Mouse (Mus musculus) cerebellum, adult 8-10 months (tissue): ENCODE data around the gene Idh2.

Experiments used
- DNase-seq: peaks from one replicate; pipeline ENCODE4 v3.0.0; 2022

Gene Idh2

DNA sequence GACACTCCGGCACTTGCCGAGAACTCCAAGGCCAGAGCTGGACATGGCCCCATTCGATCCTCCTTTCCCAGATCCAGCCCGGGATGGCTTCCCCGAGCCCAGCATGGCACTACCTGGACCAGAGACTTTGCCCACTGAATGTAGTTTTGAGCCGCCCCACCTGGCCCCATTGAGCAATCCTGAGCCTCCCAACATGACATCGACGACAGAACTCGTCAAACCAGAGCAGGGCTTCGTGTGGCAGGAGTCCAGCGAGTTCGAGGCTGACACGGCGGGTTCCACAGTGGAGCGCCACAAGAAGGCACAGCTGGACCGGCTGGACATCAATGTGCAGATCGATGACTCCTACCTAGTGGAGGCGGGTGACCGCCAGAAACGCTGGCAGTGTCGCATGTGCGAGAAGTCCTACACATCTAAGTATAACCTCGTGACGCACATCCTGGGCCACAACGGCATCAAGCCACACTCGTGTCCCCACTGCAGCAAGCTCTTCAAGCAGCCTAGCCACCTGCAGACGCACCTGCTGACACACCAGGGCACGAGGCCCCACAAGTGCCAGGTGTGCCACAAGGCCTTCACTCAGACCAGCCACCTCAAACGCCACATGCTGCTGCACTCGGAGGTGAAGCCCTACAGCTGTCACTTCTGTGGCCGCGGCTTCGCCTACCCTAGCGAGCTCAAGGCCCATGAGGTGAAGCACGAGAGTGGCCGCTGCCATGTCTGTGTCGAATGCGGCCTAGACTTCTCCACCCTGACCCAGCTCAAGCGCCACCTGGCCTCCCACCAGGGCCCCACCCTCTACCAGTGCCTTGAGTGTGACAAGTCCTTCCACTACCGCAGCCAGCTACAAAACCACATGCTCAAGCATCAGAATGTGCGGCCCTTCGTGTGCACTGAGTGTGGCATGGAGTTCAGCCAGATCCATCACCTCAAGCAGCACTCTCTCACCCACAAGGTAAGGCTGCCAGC, 33.3 kb downstream of the Idh2 start:
- no peak for DNase-seq

DNA sequence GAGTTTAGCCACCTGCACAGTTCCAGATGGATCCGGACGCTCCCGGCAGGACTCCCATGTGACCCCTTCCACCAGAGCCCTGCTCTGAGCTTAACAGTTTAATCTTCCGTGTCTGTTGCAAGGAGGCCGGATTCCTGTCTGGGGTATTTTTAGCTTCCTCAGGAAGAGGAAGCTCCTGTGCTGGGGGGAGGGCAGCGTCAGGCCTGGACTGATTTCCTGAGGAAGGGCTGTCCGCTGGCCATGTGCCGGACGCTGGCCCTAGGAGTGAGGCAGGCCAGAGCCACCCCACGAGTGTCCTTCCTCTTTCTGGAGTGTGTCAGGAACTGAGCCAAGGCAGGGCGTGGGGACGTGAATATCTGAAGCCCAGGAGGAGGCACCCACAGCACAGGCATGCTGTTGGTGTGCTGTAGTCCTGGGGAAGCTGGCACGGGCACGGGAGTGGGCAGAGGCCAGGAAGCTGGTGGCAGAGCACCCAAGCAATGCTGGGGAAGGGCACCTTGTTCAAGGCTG, 36.3 kb downstream of the Idh2 start:
- DNase-seq, result peak; percentile 82

DNA sequence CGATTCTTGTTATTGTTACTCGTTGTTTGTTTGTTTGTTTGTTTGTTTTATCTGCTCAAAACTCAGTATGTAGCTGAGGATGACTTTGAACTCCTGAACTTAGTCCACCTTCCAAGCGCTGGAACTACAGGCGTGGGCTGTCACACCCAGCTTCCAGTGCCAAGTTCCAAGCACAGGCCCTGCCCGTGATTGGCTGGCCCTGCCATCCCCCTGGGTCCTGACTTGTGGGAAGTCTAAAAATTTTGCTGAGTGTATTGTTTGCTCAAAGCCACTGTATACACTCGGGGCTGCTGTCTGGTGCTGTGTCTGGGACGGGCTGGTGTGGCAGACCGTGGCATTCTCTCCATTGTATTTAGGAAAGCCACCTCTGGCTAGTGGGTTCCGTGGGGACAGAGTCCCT, 37.4 kb downstream of the Idh2 start:
- DNase-seq, result no peak

DNA sequence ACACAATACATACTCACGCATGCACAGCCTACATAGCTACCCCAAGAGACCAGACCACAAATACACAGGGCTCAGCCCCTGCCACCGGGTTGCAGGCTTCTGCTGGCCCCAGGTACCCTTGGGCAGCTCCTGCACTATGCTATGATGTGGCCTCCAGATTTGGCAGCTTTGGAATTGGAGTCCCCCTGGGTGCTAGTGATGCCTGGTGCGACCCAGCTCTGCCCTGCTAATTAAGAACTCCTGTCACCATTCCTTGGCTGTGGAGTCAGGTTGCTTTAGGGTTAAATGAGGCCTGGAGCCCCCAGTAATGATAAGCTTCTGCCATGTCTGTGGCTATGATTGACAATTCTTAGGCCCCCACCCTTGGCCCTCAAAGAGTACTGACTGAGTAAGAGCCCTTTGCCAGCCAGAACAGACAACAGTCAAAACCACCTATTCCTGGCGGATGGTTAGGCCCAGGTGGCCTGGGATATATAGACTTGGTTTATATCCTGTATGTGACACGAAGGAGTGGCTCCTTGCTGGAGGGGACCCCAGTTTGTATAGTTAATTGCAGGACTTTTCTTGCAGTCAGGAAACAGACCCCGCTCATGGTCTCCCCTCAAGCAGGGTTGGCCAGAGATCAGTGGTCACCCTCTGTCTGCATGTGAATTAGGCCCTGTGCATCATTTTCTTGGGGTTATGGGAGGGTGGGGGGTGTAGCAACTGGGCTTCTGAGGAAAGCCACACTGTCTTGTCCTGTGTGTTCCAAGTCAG, 38.1 kb downstream of the Idh2 start:
- no peak for DNase-seq

DNA sequence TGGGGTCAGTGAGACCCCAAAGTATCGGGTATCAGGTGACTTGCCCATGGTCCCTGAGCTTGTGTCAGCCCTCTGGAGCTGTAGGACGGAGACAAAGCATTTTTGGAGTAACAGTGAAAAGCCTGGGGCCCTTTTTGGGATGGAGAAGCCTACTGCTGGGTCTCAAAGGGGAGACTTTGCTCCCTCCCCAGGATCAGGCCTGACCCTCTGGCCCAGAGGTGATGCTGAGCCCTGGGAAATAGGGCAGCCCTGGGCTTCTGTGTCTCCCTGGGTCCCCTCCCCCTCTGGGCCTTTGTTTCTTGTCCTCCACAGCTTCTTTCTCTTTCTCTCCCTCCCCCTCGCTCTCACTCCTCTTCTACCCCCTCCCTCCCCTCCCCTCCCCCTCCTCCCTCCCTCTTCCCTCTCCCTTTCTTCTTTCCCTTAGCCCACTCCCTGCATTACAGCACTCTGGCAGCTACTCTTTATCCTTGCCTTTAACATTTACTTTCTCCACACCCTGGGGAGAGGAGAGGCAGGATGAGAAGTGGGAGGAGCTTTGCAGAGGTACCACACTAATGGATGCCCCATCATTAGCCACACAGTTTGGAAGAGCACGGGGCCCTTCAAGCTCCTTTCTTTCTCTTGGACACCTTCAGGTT, 39.1 kb downstream of the Idh2 start:
- no peak for DNase-seq

DNA sequence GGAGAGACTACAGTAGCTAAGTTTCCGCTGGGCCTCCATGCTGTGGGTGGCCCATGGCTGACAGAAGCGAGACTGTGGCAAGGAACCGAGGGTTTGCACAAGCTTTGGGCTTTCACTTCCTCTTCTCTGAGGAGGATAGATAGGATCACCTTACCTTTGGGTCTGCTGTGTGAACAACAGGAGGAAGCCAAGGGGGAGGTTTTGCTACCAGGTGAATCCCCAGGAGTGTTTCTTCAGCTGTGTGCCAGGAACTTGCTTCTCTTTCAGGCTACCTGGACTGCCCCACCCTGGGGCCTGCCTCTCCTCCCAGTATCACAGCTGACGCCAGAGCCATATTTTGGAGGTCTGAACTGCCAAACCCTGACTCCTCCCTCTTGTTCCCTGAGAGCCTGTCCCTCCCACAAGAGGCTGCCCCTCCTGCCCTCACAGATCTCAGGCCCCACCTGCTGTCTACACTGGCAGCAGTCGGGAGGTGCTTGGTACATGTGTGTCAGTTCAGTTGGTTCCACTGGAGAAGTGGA, 40.2 kb downstream of the Idh2 start:
- DNase-seq, result no peak

DNA sequence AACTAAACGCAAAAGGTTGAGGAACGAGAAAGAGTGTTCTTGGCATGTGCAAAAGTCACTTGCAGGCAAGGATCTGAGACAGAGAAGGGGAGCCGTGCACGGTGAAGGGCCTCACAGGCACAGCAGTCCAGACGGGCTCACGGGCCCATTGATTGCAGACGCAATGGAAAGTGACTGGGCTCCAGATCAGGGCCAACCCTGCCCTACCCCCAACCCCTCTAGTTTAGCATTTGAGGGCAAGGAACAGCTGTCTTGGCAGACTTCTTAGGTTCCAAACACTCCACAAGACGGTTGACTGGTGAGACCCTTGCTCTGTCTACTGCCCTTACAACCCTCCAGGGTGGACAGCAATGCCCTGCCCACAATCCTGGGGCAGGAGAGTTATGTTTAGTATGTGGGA, 41.7 kb downstream of the Idh2 start:
- no peak for DNase-seq

DNA sequence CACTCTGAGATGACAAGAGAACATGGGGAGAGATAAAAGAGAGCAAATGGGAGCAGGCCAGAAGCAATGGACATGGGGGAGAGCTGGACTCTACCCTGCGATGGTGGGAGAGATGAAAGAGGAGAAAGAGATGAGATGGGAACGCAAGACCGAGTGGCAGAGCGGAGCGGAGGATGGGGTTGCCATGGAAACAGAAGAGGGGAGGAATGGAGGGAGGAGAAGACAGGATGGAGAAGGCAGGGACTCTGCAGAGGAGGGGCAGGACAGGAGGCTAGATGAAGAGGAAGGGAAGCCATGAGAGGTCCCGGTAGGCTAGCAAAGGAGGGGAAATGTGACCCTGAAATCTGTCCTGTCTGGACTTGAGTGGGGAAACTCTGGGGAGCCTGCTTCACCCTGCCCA, 42.9 kb downstream of the Idh2 start:
- DNase-seq, result no peak

DNA sequence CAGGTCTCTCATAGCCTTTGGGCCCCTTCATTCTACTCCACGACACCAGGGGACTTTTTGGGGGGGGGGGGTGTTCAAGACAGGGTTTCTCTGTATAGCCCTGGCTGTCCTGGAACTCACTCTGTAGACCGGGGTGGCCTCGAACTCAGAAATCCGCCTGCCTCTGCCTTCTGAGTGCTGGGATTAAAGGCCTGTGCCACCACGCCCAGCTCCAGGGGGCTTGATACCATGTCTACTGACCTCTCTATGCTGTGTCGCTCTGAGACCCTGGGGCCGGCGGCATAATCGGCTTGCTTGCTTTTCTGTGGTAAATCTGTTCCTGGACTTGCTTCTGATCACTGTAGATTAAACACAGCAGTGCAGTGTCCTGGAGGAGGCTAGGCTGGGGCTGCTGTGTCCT, 44.0 kb downstream of the Idh2 start:
- DNase-seq, result no peak

DNA sequence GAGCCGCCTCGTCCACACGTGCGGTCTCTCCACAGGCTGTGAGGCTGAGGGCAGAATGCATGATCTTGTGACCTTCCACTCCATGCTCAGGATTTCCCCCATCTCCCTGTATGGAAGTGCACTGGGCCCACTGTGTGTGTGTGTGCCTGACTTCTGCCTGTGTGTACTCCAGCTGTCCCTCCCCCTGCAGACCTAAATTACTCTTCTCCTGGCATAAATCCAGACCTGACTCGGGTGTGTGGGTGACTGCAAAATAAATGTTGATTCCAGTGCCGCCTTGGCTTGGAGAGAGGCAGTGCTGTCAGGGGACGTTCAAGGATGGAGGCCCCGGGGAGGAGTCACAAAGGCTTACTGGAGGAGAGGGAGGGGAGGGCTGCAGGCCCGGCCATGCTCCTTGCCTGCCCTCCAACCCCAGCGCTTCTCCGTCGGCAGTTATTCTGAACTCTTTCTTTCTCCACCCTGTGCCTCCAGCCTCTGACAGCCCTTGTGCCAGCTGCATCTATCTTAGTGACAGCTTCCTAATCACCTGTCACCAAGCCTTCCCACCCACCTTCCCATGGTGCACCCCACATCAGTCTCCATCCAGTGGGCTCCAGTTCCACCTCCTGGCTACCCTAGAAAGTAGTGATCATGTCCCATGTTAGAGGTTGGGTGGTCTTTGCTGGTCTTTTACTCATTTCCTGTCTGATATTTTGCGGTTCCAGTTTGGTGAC, 45.4 kb downstream of the Idh2 start:
- no peak for DNase-seq

DNA sequence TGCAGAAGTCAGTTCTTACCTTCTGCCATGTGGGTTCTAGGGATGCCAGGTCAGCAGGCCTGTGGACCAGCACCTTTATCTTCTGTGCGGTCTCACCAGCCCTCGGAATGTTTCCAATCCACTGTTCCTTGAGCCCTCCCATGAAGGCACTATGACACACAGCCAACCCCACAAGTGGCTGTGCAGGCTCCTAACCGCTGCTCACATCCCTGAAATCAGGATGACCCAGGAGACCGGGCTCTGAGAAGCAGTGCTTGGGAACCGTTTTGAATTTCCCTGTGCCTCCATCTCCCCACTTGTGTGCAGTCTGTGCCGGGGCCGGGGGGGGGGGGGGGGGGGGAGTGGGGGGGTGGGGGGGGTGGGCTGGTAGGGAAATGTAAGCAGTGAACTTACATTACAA, 46.9 kb downstream of the Idh2 start:
- no peak for DNase-seq

DNA sequence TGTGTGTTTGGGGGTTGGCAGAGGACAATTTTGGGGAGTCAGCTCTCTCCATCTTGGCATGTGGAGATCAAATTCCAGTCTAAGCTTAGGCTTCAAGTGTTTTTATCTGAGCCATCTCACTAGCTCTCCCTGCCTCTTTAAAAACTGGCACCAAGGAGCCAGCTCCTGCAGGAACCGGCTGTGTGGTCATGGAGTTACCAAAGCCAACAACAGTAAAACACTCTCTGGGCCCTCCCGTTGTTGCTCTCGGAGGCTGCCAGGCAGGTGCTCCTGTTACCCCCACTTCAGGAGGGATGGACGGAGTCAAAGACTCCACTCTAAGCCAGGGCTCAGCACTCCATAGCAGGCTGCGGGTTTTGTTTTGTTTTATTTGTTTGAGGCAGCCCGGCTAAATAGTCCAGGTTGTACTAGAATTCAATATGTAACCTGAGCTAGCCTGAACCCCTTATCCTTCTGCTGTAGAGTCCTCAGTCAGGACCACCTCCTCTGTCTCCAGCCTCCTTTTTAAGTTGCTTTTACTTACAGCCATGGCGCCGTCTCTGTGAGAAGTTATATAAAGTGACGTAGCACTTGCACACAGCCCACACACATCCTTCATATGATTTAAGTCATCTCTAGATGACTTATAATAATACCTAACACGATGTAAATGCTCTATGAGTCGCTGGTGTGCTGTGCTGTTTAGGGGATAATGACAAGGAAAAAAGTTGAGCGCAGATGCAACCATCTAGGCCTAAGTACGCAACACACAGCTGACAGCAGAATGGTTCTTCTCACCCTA, 48.3 kb downstream of the Idh2 start:
- no peak for DNase-seq

DNA sequence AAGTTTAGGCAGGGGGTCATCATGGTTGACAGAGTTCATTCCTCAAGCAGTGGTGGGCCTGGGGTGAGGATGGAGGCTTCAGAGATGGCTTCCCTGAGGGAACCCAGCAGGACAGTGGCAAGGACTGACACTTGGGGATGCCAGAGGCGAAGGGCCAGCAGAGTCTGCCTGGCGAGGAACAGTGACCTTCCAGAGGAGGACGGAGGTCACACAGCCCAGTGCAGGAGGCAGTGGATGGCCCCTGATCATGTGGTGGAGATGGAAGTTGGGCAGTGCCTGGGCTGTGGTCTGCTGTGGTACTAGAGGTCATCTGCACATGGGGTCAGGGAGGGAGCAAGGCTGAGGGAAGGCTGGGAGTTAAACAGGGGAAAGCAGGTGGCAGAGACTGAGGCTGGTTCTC, 49.9 kb downstream of the Idh2 start:
- no peak for DNase-seq

DNA sequence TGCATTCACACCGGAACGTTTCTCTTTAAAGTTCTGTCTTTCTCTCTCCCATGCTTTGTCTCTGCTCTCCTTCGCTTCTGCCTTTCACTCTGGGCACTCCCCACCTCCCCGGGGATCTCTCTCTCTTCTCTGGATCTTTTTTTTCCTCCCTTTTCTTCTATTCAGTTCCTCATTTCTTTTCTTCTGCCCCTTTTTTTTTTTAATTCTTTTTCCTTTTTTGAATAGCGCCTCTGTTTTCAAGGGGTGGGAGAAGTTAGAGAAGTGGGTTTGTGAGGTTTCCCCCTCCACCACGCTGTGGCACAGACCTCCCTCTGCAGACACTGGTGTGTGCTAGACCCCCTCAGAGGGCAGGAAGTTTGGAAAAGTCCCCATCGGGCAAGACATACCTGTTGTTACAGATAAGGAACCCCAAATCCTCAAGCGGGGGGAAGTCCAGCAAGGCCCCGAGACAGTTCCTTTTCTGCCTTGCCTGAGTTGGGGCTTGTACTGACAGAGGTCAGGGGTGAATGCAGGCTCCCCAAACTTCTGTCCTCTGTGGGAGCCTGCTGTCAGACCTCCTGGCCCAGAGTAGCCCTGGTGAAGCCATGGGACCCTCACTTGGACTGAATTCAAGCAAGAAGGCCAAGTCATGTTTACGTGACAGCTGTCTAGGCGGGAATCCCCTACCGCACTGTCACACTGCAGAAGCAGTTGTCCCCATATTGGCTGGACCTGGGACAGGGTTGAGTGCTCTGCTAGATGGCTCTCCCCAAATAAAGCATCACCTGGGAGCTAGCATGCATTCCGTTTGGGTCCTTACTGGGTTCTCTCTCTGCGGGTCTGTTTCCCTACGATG, 51.1 kb downstream of the Idh2 start:
- DNase-seq, result no peak

DNA sequence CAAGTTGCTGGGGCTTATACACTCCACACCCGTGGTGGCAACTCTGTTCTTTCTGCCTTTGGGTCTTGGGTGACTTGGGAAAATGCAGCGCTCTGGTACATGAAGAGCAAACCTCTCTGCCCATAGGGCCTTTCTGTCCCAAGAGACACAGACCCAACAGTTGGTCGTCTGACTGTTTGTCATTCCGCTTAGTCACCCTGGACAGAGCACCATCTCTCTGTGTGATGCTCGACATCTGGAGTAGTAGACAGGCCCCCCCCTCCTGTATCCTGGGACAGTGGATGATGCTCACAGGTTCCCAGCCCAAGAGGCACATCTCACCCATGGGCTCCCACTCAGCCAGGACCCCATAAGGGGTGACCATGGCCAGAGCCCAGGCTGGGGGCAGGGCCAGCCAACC, 51.9 kb downstream of the Idh2 start:
- no peak for DNase-seq

DNA sequence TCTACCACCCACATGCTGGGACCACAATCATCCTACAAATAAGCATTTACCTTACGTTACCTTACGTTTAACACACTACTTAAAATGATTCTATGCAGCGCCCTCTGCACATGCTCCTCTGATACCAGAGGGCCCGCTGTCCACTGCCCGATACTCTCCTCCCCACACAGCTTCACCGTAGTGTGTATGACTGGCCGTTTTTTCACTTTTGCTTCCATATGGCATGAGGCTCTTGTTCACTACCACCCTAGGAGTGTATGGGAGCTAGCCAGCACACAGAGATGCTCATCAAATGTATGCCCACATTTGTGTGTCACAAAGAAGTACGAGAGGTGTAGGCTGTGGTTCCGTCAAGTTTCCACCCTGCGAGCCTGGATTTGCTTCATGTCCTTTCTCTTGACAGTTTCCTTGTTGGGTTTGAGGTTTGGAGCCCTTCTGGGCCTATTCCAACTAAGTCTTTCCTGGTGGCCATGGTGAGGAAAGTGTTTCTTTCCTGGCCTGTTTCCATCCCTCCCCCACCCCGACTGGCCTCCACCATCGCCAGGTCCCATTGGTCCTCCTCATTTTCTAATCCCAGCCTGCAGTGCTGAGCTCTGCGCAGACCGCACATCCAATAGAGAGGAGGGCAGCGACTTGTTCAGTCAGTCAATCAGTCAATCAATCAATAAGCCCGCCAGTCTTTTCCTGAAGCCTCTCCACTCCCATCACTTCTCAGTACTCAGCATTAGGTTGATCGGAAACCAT, 52.9 kb downstream of the Idh2 start:
- DNase-seq, result no peak

DNA sequence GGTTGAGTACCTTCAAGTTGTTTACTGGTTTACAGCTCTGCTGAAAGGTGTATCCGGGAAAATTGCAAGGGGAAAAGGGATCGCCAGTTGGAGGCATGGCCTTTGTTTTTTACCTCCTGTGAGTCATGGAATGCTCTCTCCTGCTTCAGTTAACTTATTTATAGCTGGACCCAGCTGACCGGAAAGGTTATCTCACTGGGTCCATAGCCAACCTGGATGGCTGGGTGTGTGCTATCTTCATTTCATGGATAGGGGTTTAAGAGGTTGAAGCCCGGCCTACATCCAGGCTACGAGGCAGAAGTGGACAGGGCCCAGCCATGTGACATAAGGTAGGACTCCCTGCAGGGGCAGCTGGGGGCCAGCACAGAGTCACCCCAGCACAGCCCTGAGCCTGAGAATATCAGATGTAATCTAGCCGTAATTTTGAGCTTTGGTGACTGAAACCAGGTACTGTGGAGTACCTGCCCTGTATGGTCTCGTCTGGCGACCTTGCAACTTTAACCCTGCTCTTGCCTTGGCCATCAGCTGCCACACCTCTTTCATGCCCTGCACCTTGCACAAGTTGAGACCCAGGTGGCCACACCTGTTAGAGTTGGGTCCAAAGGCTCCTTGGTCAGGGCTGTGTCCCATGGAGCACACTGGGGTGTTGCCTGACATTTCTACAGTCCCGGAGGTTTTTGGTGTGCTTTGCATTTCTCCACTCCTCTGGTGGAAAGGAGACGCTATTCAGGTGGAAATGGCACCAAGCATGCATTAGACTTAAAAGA, 55.0 kb downstream of the Idh2 start:
- DNase-seq, result no peak

DNA sequence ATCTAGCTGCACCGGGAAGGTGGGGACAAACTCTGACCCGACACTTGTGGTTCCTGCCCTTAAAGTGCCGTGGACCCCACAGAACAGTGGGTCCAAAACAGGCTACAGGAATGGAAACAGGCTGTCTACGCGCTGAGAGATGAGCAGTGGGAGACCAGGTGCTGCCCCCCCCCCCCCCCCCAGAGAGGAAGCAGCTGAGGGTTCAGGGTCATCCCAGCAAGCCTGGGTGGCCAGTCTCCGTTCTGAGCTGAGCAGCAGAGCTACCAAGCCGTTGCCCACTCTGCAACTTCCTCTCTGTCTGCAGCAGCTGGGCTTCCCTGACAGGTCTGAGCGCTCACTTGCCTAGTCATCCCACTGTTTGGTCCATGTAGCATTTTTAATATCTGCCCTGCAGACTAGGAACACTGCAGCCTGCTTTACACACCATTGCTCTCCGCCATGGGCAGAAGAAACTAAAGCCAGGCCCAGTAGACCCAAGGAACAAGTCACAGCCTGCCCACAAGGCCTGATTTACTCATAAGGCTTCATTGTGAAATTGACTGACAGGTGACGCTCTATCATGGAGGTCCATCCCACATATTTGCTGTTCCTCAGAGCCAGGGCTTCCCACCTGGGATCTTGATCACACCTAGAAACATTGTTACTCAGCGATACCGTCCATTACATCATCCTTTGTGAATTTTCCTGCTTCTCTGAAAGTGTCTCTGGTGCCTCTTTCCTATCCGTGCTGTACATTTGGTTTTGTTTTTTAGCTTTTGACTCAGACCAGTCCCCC, 55.9 kb downstream of the Idh2 start:
- DNase-seq, result no peak
